Mouse (Mus musculus): Measurements from ENCODE around the gene Plekha5.

DNA sequence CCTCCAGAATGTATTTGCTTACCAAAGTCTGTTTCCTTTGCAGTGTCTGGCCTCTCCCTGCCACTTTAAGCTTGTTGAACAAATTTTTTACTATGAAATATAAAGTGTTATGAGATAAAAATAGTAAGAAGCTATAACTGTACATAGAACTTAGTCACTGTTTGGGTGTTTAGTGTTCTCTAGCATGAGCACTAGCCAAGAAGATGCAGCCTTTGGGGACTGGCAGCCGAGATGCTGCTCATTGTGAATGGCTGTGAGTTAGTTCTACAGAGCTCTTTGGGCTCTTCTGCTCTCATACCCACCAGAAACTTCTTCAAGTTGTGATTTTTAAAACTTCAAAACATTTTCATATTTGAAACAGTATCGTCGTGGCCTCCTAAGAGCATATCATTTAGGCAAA, 74.2 kb downstream of the Plekha5 start:
- TF ChIP-seq CTCF (IDR thresholded peaks at IDR 0.05; ENCODE audit: low read depth): no peak
- no peak for TF ChIP-seq EP300 (IDR thresholded peaks at IDR 0.05; ENCODE audit: low read depth)

Measured in liver, postnatal 0 days (tissue).